Mouse (Mus musculus) spleen, postnatal 0 days (tissue): Measurements from ENCODE around the gene Slc30a2. TPM values are rescaled to one million over a fixed set of nuclear protein-coding genes. Genes with fewer than 3 reads are reported as not detected.

ENCODE experiments used
- polyA plus RNA-seq: library from polyadenylated mRNA; unstranded; fragments of >200 nt; fragmentation: Nextera tagmentation; extraction: Ambion mirVana; gene quantifications from 2 replicates; pipeline ENCODE4 v1.2.1, GENCODE M21; 2015

Slc30a2 gene
- polyA plus RNA-seq: 0.57 and 0.70 TPM in 2 replicates

GRCm38 (mm10) chr4:134343071-134344031, at the start of gene Slc30a2:
TSS of gene Slc30a2 (plus strand) at chr4:134343181.

GRCm38 (mm10) chr4:134314876-134315275, 28.1 kb upstream of the Slc30a2 start, which contains the start of gene Trim63:
TSS of gene Trim63 (plus strand) at chr4:134315120.

GRCm38 (mm10) chr4:134383750-134384149, 40.8 kb downstream of the Slc30a2 start, which contains the start of gene Extl1:
TSS of gene Extl1 (minus strand) at chr4:134383850.

GRCm38 (mm10) chr4:134395977-134396825, 53.2 kb downstream of the Slc30a2 start, which contains the start of gene Pafah2:
TSS of gene Pafah2 (plus strand) at chr4:134396320.

Other genes with a start within 250 kb of the Slc30a2 start
- 274 and 378 TPM in 2 replicates for gene Cd52, start 248.1 kb upstream of the Slc30a2 start, polyA plus RNA-seq
- gene Ubxn11, start 240.6 kb upstream of the Slc30a2 start, polyA plus RNA-seq: 3.3 and 4.5 TPM in 2 replicates
- 386 and 481 TPM in 2 replicates for gene Sh3bgrl3, start 214.4 kb upstream of the Slc30a2 start, polyA plus RNA-seq
- 113 and 118 TPM in 2 replicates for gene Cep85, start 156.1 kb upstream of the Slc30a2 start, polyA plus RNA-seq
- gene Gm7534, start 140.2 kb upstream of the Slc30a2 start, polyA plus RNA-seq: not detected in 2 replicates
- not detected in 2 replicates for gene Catsper4, start 115.8 kb upstream of the Slc30a2 start, polyA plus RNA-seq
- 0.16 TPM in 2 replicates for gene Cnksr1, start 104.8 kb upstream of the Slc30a2 start, polyA plus RNA-seq
- gene E130218I03Rik, start 99.5 kb upstream of the Slc30a2 start, polyA plus RNA-seq: 0.17 and 0.51 TPM in 2 replicates
- gene Zfp593, start 97.6 kb upstream of the Slc30a2 start, polyA plus RNA-seq: 12.5 and 13.6 TPM in 2 replicates
- not detected in 2 replicates for gene Gm30191, start 96.2 kb upstream of the Slc30a2 start, polyA plus RNA-seq
- gene Grrp1, start 89.1 kb upstream of the Slc30a2 start, polyA plus RNA-seq: 8.5 and 9.0 TPM in 2 replicates
- gene Pdik1l, start 55.3 kb upstream of the Slc30a2 start, polyA plus RNA-seq: 14.1 and 15.3 TPM in 2 replicates
- gene Trim63, start 28.1 kb upstream of the Slc30a2 start, polyA plus RNA-seq: 0.41 and 0.76 TPM in 2 replicates
- gene Extl1, start 40.7 kb downstream of the Slc30a2 start, polyA plus RNA-seq: 0.38 and 0.48 TPM in 2 replicates
- 4.3 and 6.0 TPM in 2 replicates for gene Pafah2, start 53.1 kb downstream of the Slc30a2 start, polyA plus RNA-seq
- gene Stmn1, start 125.1 kb downstream of the Slc30a2 start, polyA plus RNA-seq: 682 and 691 TPM in 2 replicates
- gene Paqr7, start 153.5 kb downstream of the Slc30a2 start, polyA plus RNA-seq: 5.9 and 7.2 TPM in 2 replicates
- gene Aunip, start 167.8 kb downstream of the Slc30a2 start, polyA plus RNA-seq: 19.1 and 23.5 TPM in 2 replicates
- 58.8 and 62.0 TPM in 2 replicates for gene Mtfr1l, start 192.2 kb downstream of the Slc30a2 start, polyA plus RNA-seq
- gene Selenon, start 209.0 kb downstream of the Slc30a2 start, polyA plus RNA-seq: 4.6 and 5.9 TPM in 2 replicates